Mouse (Mus musculus): ENCODE data around the gene Commd4. TPM values are rescaled to one million over a fixed set of nuclear protein-coding genes. Genes with fewer than 3 reads are reported as not detected.

Gene Commd4
- polyA plus RNA-seq, 1 experiment from 2014 or later: 171 TPM

DNA sequence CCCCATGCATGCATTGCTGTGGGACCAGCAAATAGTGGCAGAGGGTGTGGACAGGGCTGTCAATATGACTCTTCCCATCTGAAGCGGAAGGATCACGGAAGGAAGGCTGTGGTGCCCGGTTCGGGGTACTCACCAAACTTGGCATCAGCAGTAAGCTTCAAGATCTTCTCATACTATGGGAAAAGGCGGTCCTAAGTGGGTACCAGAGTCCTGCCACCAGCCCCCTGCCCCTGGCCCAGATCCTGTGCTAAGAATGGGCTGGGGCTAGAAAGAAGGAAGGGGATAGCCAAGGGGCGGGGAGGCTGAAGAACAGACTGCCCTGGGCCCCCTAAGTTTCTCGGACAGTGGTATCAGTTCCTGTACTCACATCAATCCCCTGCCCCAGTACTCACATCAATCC lies 1.7 kb downstream of the Commd4 start:
- no peak for ATAC-seq (replicated peaks)
- no peaks in the 10 kb centered on the region for H3K27me3 ChIP-seq
- H3K9me3 ChIP-seq: no peaks in the 10 kb centered on the region
- H3K4me2 ChIP-seq (replicated peaks): no peak overlapping the region
- WGBS: 89% methylated on average over 7 of the region's 7 CpGs
- H3K4me1 ChIP-seq: peaks cover 22% of the 10 kb centered on the region
- H3K4me3 ChIP-seq: no peak overlapping the region
- no peaks in the 10 kb centered on the region for H3K36me3 ChIP-seq
- H3K27ac ChIP-seq (replicated peaks): no peak overlapping the region
- no peak overlapping the region for H3K9ac ChIP-seq (replicated peaks)

GRCm38 (mm10) chr9:57152331-57152730 lies 5.8 kb downstream of the Commd4 start:
- no peaks in the 10 kb centered on the region for H3K9me3 ChIP-seq
- no peak overlapping the region for H3K9ac ChIP-seq (replicated peaks)
- no peak overlapping the region for H3K4me3 ChIP-seq
- ATAC-seq (replicated peaks): no peak
- 35% methylated on average over 6 of the region's 6 CpGs for WGBS
- H3K27me3 ChIP-seq: no peaks in the 10 kb centered on the region
- H3K4me1 ChIP-seq: peaks cover 24% of the 10 kb centered on the region
- H3K27ac ChIP-seq (replicated peaks): no peak overlapping the region
- no peak overlapping the region for H3K4me2 ChIP-seq (replicated peaks)
- no peaks in the 10 kb centered on the region for H3K36me3 ChIP-seq

DNA sequence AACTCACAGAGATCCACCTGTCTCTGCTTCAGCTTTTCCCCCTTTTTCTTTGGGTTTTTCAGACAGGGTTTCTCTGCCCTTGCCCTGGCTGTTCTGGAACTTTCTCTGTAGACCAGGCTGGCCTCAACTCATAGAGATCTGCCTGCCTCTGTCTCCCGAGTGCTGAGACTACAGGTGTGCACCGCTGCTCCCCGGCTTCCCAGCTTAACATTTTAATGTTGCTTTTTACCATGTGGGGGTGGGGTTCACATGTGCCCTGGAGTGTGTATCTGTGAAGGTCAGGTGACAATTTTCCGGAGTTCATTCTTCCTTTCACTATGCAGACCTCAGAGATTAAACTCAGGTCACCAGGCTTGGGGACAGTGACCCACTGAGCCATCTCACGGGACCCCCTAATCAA lies 7.9 kb downstream of the Commd4 start:
- Histone ChIP-seq H3K36me3 (no peaks in the 10 kb centered on the region), H3K9me3 (no peaks in the 10 kb centered on the region), H3K27ac (replicated peaks) (no peak overlapping the region), H3K4me2 (replicated peaks) (no peak overlapping the region), H3K27me3 (no peaks in the 10 kb centered on the region), H3K4me1 (peaks cover 21% of the 10 kb centered on the region), H3K9ac (replicated peaks) (no peak overlapping the region), H3K4me3 (no peak overlapping the region)
- no peak for ATAC-seq (replicated peaks)
- WGBS: 86% methylated on average over 5 of the region's 5 CpGs

DNA sequence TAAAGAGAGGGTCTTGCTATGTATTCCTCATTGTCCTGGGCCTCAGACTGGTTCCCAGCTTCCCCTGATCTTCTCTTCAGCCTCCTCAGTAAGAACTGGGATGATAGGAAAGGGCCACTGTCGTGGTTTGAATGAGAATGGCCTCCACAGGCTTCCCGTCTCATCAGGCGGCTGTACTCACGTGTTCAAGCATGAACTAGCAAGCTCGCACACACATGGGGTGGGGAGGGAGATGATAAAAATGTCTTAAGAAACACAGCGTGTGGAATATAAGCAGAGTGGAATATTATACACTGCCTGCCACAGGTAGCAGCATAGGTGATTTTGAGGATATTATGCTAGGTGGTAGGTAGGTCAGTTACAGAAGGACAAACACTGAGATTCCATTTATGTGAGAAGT lies 9.1 kb downstream of the Commd4 start:
- no peaks in the 10 kb centered on the region for H3K9me3 ChIP-seq
- WGBS: 65% methylated on average over 6 of the region's 6 CpGs
- peak overlapping the region; percentile 91 for H3K27ac ChIP-seq (replicated peaks)
- no peak for ATAC-seq (replicated peaks)
- peak overlapping the region; percentile 73 for H3K9ac ChIP-seq (replicated peaks)
- peak overlapping the region; percentile 81 for H3K4me2 ChIP-seq (replicated peaks)
- H3K4me3 ChIP-seq: peak overlapping the region; percentile 57
- no peaks in the 10 kb centered on the region for H3K27me3 ChIP-seq
- H3K36me3 ChIP-seq: no peaks in the 10 kb centered on the region
- peaks cover 21% of the 10 kb centered on the region for H3K4me1 ChIP-seq

GRCm38 (mm10) chr9:57148144-57148878 lies 9.8 kb downstream of the Commd4 start, which contains the start of gene Neil1:
Neil1 (minus strand) TSS chr9:57148305.
- H3K4me2 ChIP-seq (replicated peaks): peak within 1 kb of the TSS; percentile 81
- no peaks in the 10 kb centered on the region for H3K27me3 ChIP-seq
- ATAC-seq (replicated peaks): peak; percentile 92
- peak within 1 kb of the TSS; percentile 91 for H3K27ac ChIP-seq (replicated peaks)
- H3K9me3 ChIP-seq: no peaks in the 10 kb centered on the region
- under 1% methylated on average over 27 of the region's 27 CpGs for WGBS
- H3K4me3 ChIP-seq: peak within 1 kb of the TSS; percentile 57
- no peaks in the 10 kb centered on the region for H3K36me3 ChIP-seq
- H3K9ac ChIP-seq (replicated peaks): peak within 1 kb of the TSS; percentile 73
- H3K4me1 ChIP-seq: peaks cover 21% of the 10 kb centered on the region

GRCm38 (mm10) chr9:57147205-57148143 lies 10.7 kb downstream of the Commd4 start:
- Histone ChIP-seq H3K4me2 (replicated peaks) (peak overlapping the region; percentile 81), H3K27me3 (no peaks in the 10 kb centered on the region), H3K36me3 (peaks cover under 1% of the 10 kb centered on the region; the same call in 1 of the 2 replicates), H3K4me3 (peak overlapping the region; percentile 57), H3K9me3 (no peaks in the 10 kb centered on the region), H3K27ac (replicated peaks) (peak overlapping the region; percentile 91), H3K4me1 (peaks cover 21% of the 10 kb centered on the region), H3K9ac (replicated peaks) (peak overlapping the region; percentile 73)
- 7% methylated on average over 19 of the region's 19 CpGs for WGBS
- peak; percentile 42 for ATAC-seq (replicated peaks)

GRCm38 (mm10) chr9:57146451-57147066 lies 11.6 kb downstream of the Commd4 start:
- Histone ChIP-seq H3K9me3 (no peaks in the 10 kb centered on the region), H3K36me3 (peaks cover 10% of the 10 kb centered on the region), H3K27ac (replicated peaks) (no peak overlapping the region), H3K4me3 (peak overlapping the region; percentile 57; the same call in 1 of the 2 replicates), H3K4me1 (peaks cover 21% of the 10 kb centered on the region), H3K27me3 (no peaks in the 10 kb centered on the region), H3K9ac (replicated peaks) (no peak overlapping the region), H3K4me2 (replicated peaks) (0 out of 2 replicates have a peak overlapping the region, but pooled peaks have one; percentile 81)
- no peak for ATAC-seq (replicated peaks)
- 87% methylated on average over 17 of the region's 17 CpGs for WGBS

- Histone ChIP-seq H3K27me3 (no peaks in the 10 kb centered on the region), H3K36me3 (peaks cover 26% of the 10 kb centered on the region), H3K4me2 (replicated peaks) (no peak overlapping the region), H3K4me1 (peaks cover 21% of the 10 kb centered on the region), H3K9ac (replicated peaks) (no peak overlapping the region), H3K9me3 (no peaks in the 10 kb centered on the region), H3K4me3 (no peak overlapping the region), H3K27ac (replicated peaks) (no peak overlapping the region)
- 89% methylated on average over 8 of the region's 8 CpGs for WGBS
- no peak for ATAC-seq (replicated peaks)
Observed at GRCm38 (mm10) chr9:57144830-57145229, 13.3 kb downstream of the Commd4 start.

DNA sequence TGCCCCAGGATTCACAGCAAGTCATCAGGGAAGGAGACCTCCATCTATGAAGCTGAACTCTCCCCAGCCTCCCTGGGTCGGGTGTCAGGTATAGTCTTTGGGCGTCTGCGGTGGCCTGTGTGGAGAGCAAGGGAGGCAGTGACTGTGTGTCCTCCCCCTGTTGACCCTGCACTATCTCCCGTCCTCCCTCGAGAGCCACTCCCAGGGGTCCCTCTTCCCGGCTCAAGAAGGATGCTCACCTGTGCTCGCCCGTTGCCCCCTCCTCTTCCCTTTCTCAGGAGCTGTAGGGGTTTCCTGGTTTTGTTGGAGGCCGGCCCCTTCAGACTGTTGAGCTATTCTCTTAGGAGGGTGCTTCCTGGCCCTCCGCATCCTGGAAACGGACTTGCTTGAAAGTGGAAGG lies 14.9 kb downstream of the Commd4 start:
- WGBS: 83% methylated on average over 11 of the region's 11 CpGs
- Histone ChIP-seq H3K4me3 (no peak overlapping the region), H3K9me3 (no peaks in the 10 kb centered on the region), H3K27me3 (no peaks in the 10 kb centered on the region), H3K36me3 (peaks cover 35% of the 10 kb centered on the region), H3K27ac (replicated peaks) (no peak overlapping the region), H3K4me1 (peaks cover 11% of the 10 kb centered on the region), H3K9ac (replicated peaks) (no peak overlapping the region), H3K4me2 (replicated peaks) (no peak overlapping the region)
- no peak for ATAC-seq (replicated peaks)

GRCm38 (mm10) chr9:57141417-57142353 lies 16.4 kb downstream of the Commd4 start:
- ATAC-seq (replicated peaks): no peak
- H3K9ac ChIP-seq (replicated peaks): no peak overlapping the region
- no peak overlapping the region for H3K27ac ChIP-seq (replicated peaks)
- no peaks in the 10 kb centered on the region for H3K27me3 ChIP-seq
- H3K4me2 ChIP-seq (replicated peaks): no peak overlapping the region
- no peaks in the 10 kb centered on the region for H3K9me3 ChIP-seq
- peaks cover 2% of the 10 kb centered on the region for H3K4me1 ChIP-seq
- 91% methylated on average over 17 of the region's 17 CpGs for WGBS
- H3K4me3 ChIP-seq: no peak overlapping the region
- H3K36me3 ChIP-seq: peaks cover 49% of the 10 kb centered on the region

GRCm38 (mm10) chr9:57139571-57139970 lies 18.6 kb downstream of the Commd4 start:
- H3K9ac ChIP-seq (replicated peaks): no peak overlapping the region
- no peak for ATAC-seq (replicated peaks)
- no peak overlapping the region for H3K4me3 ChIP-seq
- H3K36me3 ChIP-seq: peaks cover 53% of the 10 kb centered on the region
- H3K9me3 ChIP-seq: no peaks in the 10 kb centered on the region
- H3K27me3 ChIP-seq: no peaks in the 10 kb centered on the region
- no peaks in the 10 kb centered on the region for H3K4me1 ChIP-seq
- no peak overlapping the region for H3K27ac ChIP-seq (replicated peaks)
- H3K4me2 ChIP-seq (replicated peaks): no peak overlapping the region
- 88% methylated on average over 5 of the region's 5 CpGs for WGBS

Data from forebrain, embryonic 15.5 days (tissue).